Mouse (Mus musculus) lung, postnatal 0 days (tissue): ENCODE data around the gene Abcc9. TPM values are rescaled to one million over a fixed set of nuclear protein-coding genes. Genes with fewer than 3 reads are reported as not detected.

Experiments
- ATAC-seq: fragments of 200-750 bp; cut with Nextera tagmentation; 2 replicates; pipeline ENCODE4 v1.8.0; 2017; ENCODE audit warnings: moderate library complexity
- DNase-seq: peaks from one replicate; pipeline ENCODE4 v3.0.0-alpha.2; 2016; ENCODE audit warnings: low spot score
- H3K27ac ChIP-seq: fragments of 300-500 bp; sonication (generic); 2 replicates; pipeline ENCODE4 v1.5.1; 2014; ENCODE audit warnings: antibody characterized with exemption, mild to moderate bottlenecking, low read length, mixed read lengths
- H3K27me3 ChIP-seq: fragments of 300-500 bp; sonication (generic); replicated peaks from 2 replicates; pipeline ENCODE4 v1.6.1; 2014; ENCODE audit warnings: low read length, mixed read lengths; ENCODE audit not compliant: insufficient read depth
- H3K36me3 ChIP-seq: fragments of 300-500 bp; sonication (generic); 2 replicates; pipeline ENCODE4 v1.6.1; 2014; ENCODE audit warnings: low read length, mixed read lengths; ENCODE audit not compliant: insufficient read depth
- H3K4me1 ChIP-seq: fragments of 300-500 bp; sonication (generic); 2 replicates; pipeline ENCODE4 v1.6.1; 2014; ENCODE audit warnings: antibody characterized with exemption, low read depth, low read length, mixed read lengths; ENCODE audit not compliant: insufficient read depth
- H3K4me2 ChIP-seq: fragments of 300-500 bp; sonication (generic); replicated peaks from 2 replicates; pipeline ENCODE4 v1.6.1; 2014; ENCODE audit warnings: low read depth, mild to moderate bottlenecking, low read length, moderate library complexity, mixed read lengths
- H3K4me3 ChIP-seq: fragments of 300-500 bp; sonication (generic); 2 replicates; pipeline ENCODE4 v1.5.1; 2014; ENCODE audit warnings: low read depth, low read length
- H3K9ac ChIP-seq: fragments of 300-500 bp; sonication (generic); replicated peaks from 2 replicates; pipeline ENCODE4 v1.6.1; 2014; ENCODE audit warnings: low read depth, mild to moderate bottlenecking
- H3K9me3 ChIP-seq: fragments of 300-500 bp; sonication (generic); 2 replicates; pipeline ENCODE4 v1.6.1; 2016; ENCODE audit warnings: low read length, mixed read lengths
- CTCF ChIP-seq: IDR thresholded peaks from 2 replicates; pipeline ENCODE4 v1.5.1; 2016; ENCODE audit warnings: antibody characterized with exemption, mild to moderate bottlenecking
- EP300 ChIP-seq: IDR thresholded peaks from 2 replicates; pipeline ENCODE4 v1.6.1; 2016; ENCODE audit warnings: antibody characterized with exemption, mild to moderate bottlenecking, control low read depth
- WGBS: fragments of 180-500 bp; shearing (Covaris S2); extraction: QIAGEN DNeasy Blood & Tissue Kit; methylation state at CpG from one replicate; pipeline ENCODE4 v1.1.7; 2014; 5-methylcytosine and 5-hydroxymethylcytosine counted together
- polyA plus RNA-seq: library from polyadenylated mRNA; unstranded; fragments of >200 nt; fragmentation: Nextera tagmentation; extraction: Ambion mirVana; gene quantifications from 2 replicates; pipeline ENCODE4 v1.2.1, GENCODE M21; 2015

Gene Abcc9
- 2.0 and 2.4 TPM in 2 replicates for polyA plus RNA-seq

DNA sequence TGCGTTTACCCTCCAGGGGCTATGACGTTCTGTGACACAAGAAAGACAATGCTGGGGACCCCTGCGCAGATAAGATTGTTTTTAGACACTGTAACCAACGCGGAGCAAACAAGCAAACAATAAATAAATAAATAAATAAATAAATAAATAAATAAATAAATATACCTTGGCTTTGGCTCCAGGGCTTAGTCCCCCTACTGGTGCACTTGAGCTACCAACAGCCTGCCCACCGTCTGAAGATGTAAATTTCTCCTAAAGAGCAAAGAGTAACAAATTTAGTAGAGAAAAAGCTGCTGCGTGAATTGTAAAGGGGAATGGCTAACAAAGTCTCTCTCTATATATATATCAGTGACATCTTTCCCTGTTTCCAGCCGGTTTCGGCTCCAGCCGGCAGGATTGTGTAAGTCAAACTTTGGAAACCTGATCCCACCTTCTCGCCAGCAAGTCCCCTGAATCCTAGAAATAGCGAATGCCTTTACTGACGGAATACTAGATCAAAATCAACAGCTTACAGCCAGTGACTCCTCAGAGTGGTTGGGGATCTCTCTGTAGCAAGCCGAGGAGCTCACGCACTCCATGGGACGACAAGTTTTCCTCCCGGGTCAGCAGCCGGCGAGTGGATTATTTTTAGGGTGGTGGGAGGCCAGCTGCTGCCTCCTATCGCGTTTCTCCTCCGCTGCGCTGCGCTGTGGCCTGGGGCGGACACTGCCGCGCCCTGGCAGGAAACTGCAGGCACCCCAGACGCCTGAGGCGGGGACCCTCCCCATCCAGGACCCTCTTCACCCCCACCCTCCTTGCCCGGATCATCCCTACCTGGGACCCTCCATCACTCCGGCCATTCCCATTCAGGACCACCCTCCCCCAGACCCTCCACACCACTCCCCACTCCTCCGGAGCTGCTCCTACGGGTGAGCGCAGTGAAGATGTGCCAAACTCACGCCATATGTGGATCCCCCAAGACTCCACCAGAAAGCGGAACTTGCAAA, at the start of gene Abcc9:
TSS of gene Abcc9 (minus strand) at position 664 of the 986 bp plus-strand sequence.
- peak; percentile 31 for DNase-seq
- Histone ChIP-seq H3K4me2 (peak within 1 kb of the TSS; percentile 52), H3K27ac (0 out of 2 replicates have a peak within 1 kb of the TSS, but pooled peaks have one; percentile 12)

GRCm38 (mm10) chr6:142751365-142751764, 49.2 kb upstream of the Abcc9 start:
- TF ChIP-seq EP300 (no peak), CTCF (no peak)
- ATAC-seq (no peak), DNase-seq (no peak)
- Histone ChIP-seq H3K27ac (no peak overlapping the region), H3K9me3 (no peaks in the 10 kb centered on the region), H3K4me3 (no peak overlapping the region), H3K4me2 (no peak overlapping the region), H3K4me1 (peaks cover 8% of the 10 kb centered on the region; the same call in 1 of the 2 replicates), H3K9ac (no peak overlapping the region), H3K27me3 (no peaks in the 10 kb centered on the region), H3K36me3 (no peaks in the 10 kb centered on the region)
- WGBS = 64% methylated on average over 9 of the region's 9 CpGs

More for the DNA sequence above, at the start of gene Abcc9:
- no peaks in the 10 kb centered on the region for H3K27me3 ChIP-seq
- H3K4me3 ChIP-seq = peak within 1 kb of the TSS; percentile 29
- no peak for TF ChIP-seq EP300
- TF ChIP-seq CTCF = peak; percentile 39
- peak; percentile 61 for ATAC-seq
- WGBS = 6% methylated on average over 36 of the region's 36 CpGs
- no peaks in the 10 kb centered on the region for H3K4me1 ChIP-seq
- no peak within 1 kb of the TSS for H3K9ac ChIP-seq
- H3K36me3 ChIP-seq = no peaks in the 10 kb centered on the region
- no peaks in the 10 kb centered on the region for H3K9me3 ChIP-seq

DNA sequence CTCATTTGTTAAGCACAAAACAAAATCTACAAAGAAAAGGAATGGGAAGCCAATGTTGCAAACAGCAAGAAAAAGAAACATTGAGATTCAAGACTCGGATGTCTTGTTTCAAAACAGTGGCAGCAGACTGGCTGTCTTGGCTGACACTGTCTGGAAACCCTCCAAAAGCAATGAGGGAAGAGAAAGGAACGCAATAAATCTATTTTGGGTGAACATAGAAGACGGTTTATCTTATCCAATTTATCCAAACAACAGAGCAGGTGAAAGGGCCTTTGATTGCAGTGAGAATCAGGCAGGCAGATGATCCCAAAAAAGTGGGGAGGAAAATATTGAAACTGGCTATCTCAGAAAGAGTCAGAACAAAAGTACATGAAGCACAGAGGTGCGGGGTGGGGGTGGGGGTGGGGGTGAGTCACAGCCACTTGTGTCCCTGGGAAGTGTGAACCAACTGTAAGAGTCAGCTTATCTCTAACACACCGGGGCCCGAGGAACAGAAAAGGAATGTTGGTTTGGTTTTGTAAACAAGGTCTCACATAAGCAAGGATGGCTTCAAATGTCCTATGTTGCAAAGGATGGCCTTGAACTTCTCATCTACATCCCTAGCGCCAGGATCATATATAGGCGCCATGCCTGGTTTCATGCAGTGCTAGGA, 46.1 kb upstream of the Abcc9 start:
- Histone ChIP-seq H3K4me3 (no peak overlapping the region), H3K9me3 (no peaks in the 10 kb centered on the region), H3K27ac (no peak overlapping the region), H3K4me1 (no peaks in the 10 kb centered on the region), H3K9ac (no peak overlapping the region), H3K27me3 (no peaks in the 10 kb centered on the region), H3K4me2 (no peak overlapping the region), H3K36me3 (no peaks in the 10 kb centered on the region)
- 37% methylated on average over 8 of the region's 8 CpGs for WGBS
- peak; percentile 57 for DNase-seq
- TF ChIP-seq EP300 = no peak
- no peak for TF ChIP-seq CTCF
- peak; percentile 54; the same call in 1 of the 2 replicates for ATAC-seq

DNA sequence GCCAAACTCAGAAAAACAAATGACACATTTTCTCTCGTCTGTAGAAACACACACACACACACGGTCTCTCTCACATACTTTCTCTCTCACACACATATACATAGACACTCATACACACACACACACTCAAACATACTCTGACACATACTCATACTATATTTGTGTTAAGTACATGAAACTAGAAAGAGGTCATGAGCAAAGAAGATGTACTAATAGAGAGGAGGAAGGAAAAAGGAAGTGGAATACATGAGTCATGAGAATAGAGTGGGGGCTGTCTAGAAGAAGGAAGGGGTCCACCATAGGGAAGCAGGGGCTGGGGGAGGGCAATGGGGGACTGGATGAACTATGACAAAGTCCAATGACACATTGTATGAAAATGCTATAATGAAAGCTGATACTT, 45.0 kb upstream of the Abcc9 start:
- Histone ChIP-seq H3K4me2 (peak overlapping the region; percentile 25; the same call in 1 of the 2 replicates), H3K36me3 (no peaks in the 10 kb centered on the region), H3K27ac (peak overlapping the region; percentile 65; the same call in 1 of the 2 replicates)

GRCm38 (mm10) chr6:142746765-142747164, 44.6 kb upstream of the Abcc9 start:
- H3K27ac ChIP-seq = peak overlapping the region; percentile 65
- DNase-seq = peak; percentile 38
- no peaks in the 10 kb centered on the region for H3K27me3 ChIP-seq
- no peaks in the 10 kb centered on the region for H3K9me3 ChIP-seq
- ATAC-seq = peak; percentile 36
- H3K36me3 ChIP-seq = no peaks in the 10 kb centered on the region
- no peak overlapping the region for H3K9ac ChIP-seq
- TF ChIP-seq EP300 = no peak
- TF ChIP-seq CTCF = no peak
- WGBS = 22% methylated on average over 7 of the region's 7 CpGs
- peak overlapping the region; percentile 25 for H3K4me2 ChIP-seq
- H3K4me1 ChIP-seq = no peaks in the 10 kb centered on the region
- H3K4me3 ChIP-seq = no peak overlapping the region

More for the DNA sequence above, 45.0 kb upstream of the Abcc9 start:
- TF ChIP-seq EP300 = no peak; the same call in 1 of the 2 replicates
- no peak for TF ChIP-seq CTCF
- Histone ChIP-seq H3K4me3 (no peak overlapping the region), H3K4me1 (no peaks in the 10 kb centered on the region), H3K9me3 (no peaks in the 10 kb centered on the region), H3K27me3 (no peaks in the 10 kb centered on the region), H3K9ac (no peak overlapping the region)
- DNase-seq = peak; percentile 52
- WGBS = 41% methylated on average over 2 of the region's 2 CpGs
- ATAC-seq = peak; percentile 58

DNA sequence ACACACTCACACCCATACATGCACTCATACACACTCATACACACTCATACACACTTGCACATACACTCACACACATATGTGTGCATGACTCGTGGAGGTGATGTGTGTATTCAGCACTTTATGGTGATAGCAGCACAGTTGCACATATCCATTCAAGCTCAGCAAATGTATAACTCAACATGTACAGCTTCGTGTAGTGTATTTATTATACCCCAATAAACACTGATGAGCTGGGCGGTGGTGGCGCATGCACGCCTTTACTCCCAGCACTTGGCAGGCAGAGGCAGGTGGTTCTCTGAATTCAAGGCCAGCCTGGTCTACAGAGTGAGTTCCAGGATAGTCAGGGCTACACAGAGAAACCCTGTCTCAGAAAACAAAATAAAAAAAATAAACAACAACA, 43.4 kb upstream of the Abcc9 start:
- H3K4me2 ChIP-seq = no peak overlapping the region
- no peaks in the 10 kb centered on the region for H3K27me3 ChIP-seq
- ATAC-seq (no peak), DNase-seq (no peak)
- H3K4me3 ChIP-seq = no peak overlapping the region
- no peak overlapping the region for H3K9ac ChIP-seq
- H3K36me3 ChIP-seq = no peaks in the 10 kb centered on the region
- no peaks in the 10 kb centered on the region for H3K9me3 ChIP-seq
- no peaks in the 10 kb centered on the region for H3K4me1 ChIP-seq
- WGBS = 91% methylated on average over 5 of the region's 5 CpGs
- no peak overlapping the region for H3K27ac ChIP-seq
- TF ChIP-seq EP300 (no peak), CTCF (no peak)
